Mouse (Mus musculus) granulocyte monocyte progenitor cell, adult 5-6 weeks (primary cell): Measurements from ENCODE around the gene Cd36. TPM values are rescaled to one million over a fixed set of nuclear protein-coding genes. Genes with fewer than 3 reads are reported as not detected.

Source experiments
- ATAC-seq: replicated peaks from 2 replicates; pipeline ENCODE4 v1.8.0; 2016; ENCODE audit warnings: mild to moderate bottlenecking, moderate TSS enrichment, inconsistent platforms; ENCODE audit not compliant: poor library complexity, severe bottlenecking
- total RNA-seq, 2 experiments: library from RNA; stranded (forward) in 1 of 2; stranded (reverse) in 1 of 2; fragments of 200-712, 200-1000 nt in 1 of 2; fragments of >200 nt in 1 of 2; fragmentation: Nextera tagmentation in 1 of 2; gene quantifications; 2 replicates each; pipeline ENCODE4 v1.2.3; 2014 to 2017

Gene Cd36
- total RNA-seq, 2 experiments from 2014 or later, result not detected

DNA sequence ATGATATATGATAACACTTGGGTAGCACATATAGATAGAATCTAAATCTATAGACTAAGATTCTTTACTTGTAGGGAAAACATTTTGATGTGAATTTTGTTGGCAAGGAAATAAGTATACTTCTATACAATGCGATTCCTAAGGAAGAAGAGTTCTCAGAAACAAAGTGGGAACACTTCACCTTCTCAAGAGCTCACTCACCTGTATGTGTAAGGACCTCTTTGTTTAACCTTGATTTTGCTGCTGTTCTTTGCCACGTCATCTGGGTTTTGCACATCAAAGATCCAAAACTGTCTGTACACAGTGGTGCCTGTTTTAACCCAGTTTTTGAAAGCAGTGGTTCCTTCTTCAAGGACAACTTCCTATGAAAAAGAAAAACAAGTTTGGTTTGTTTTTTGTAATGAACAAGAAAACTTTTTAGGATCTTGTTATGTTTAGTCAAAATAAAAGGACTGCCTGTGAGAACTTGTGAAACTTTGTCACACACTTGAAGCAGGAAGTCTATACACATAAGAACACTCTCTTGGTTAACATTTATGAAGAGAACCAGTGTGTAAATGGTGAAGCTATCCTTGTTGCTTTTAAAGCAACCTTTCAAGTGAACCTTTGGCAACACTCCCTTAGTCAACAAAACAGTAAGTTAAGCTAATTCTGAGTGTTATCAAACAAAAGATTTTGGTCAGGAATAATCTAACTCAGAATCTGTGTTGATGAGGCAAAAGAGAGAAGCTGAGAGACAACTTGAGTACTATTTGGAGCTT lies 68.2 kb downstream of the Cd36 start:
- no peak for ATAC-seq

DNA sequence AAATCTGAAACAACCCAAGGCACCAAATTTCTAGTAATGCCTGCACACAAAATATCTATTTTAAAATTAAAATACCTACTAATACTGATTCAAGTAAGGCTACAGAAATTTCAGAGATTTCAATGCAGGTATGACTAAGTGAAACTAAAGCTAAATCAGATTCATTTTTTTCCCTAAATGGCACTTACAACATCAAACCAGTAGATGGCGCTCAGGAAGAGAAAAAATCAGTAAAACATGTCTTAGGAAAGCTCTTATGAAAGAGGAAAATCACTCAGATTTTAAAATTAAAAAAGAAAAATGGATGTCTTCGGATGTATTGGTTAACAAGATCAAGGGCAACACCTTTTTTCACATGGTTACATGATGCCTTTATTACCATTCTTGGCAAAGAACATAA lies 72.4 kb downstream of the Cd36 start:
- peak; percentile 67 for ATAC-seq

DNA sequence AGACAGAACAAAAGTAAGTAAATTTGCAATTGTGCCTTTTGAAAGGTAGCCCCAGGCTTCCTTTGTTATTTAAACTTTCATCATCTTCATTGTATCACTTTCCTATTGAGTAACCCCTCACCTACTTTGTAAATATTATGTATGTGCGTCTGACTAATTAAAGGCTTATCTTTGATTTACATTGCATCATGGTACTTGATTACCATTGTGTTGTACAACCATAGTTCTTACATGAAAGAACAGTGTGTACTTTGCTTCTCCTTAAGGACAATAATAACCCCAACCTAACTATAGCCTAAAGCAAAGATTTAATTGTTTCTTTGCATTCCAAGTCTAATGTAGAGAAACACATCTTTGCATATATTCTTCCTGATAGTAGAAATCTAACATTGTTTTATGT lies 78.3 kb downstream of the Cd36 start:
- ATAC-seq, result no peak

DNA sequence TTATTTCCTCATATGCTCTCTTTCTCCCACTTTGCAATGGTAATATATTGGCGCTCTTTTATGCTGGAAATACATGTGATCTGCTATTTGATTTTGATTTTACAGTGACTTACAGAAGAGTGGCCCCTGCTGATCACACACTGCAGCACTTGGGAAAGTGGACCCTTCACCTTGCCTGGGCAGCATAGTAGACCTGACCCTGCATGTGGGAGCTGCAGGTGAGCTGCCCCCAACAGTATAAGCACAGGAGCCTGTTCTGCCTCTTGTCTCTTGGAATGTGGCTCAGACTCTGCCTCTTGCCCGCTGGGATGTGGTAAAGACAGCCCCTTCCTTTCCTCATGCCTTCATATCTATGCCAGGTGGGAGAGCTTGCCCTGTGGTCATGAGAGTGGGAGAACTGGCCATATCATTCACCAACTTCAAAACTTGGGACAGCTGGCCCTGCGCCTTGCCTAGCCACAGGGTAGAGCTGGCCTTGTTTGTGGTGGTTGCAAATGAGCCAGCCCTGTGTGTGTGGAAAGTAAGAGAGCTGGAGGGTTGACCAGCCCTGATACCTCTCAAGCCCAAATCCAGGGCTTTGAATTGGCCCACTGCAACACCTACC lies 81.7 kb downstream of the Cd36 start:
- ATAC-seq, result no peak

DNA sequence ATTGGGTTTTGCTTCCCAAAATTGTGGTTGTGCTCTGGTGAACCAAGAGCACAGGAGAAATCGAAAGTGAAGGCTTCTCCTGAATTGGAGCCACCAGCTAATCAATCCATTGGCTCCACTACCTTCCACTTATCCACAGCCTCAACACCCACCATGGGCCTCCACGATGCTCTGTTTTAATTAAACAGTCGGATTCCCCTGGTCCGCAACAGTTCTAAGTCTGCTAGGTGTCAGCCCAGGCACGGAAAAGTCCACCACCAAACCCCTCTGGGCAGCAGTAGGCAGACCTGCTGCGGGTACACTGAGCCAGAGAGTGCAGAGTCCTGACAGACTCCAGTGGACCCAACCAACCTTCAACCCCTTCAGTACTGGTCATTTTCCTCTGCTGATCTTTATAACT lies 112.0 kb downstream of the Cd36 start:
- peak; percentile 42; the same call in 1 of the 2 replicates for ATAC-seq

DNA sequence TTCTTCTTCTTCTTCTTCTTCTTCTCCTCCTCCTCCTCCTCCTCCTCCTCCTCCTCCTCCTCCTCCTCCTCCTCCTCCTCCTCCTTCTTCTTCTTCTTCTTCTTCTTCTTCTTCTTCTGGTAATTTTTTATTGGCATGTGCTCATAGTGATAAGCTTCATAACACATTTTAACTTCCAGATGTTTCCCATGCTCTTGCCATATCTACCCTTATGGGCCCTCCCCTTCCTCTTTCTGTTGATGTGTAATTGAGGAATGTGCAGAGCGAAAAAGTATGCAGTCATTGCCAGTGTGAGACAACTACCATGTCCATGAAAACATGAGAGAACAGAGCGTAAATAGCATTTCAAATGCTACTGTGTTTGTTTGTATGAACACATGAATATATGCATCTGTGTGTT lies 118.3 kb downstream of the Cd36 start:
- ATAC-seq, result no peak

DNA sequence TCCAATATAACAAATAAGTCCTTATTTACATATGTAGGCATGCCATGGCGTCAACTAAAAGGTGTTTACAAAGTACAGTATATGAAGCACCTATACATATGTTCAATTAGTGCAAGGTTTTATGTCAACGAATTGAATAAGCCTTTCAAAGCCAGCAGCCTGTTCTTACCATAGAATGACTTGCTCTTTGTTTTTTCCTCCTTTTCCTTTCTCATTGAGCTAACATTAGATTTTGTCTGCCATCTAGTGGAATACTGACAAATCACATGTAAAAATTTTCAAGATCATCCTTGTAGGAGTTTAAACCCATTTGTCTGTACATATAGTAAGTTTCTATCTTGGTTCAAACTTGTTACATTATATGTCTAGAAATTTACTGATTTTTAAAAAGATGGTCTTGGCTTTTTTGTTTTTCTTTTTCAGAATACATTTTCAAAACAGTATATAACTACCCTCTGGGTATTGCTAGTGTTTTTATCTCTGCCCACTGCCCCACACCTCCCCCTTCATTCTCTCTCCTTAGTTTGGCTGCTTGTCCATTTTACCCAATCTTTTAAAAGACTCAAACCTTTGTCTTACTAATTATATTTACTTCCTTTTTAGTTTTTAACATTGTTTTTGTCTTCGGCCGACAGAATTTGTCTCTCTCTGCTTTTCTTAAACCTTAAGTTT lies 122.5 kb downstream of the Cd36 start:
- ATAC-seq, result no peak; the same call in 1 of the 2 replicates

DNA sequence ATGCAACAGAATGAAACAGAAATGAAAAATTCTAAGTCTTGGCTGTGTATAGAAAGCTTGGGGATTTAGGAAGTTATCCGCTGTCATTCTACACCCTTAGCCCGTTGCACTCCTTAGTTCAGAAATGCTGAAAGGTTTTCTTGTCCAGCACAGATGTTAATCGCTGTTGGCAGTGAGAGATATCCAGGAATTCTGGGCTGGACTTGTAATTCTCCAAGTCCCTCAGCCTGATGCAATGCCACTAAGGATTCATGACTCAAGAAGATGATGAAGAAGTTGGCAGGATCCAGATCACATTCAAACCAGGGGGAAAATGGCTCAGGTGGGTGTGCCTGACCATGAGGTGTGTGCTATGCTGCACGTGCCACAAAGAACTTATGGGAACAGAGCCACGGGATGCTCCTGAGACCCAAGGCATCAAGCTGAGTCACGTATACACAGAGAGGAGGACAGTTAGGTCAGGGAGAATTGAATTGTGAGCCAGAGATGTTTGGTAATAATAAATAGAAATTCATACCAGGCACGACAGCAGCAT lies 135.1 kb downstream of the Cd36 start:
- ATAC-seq, result no peak

DNA sequence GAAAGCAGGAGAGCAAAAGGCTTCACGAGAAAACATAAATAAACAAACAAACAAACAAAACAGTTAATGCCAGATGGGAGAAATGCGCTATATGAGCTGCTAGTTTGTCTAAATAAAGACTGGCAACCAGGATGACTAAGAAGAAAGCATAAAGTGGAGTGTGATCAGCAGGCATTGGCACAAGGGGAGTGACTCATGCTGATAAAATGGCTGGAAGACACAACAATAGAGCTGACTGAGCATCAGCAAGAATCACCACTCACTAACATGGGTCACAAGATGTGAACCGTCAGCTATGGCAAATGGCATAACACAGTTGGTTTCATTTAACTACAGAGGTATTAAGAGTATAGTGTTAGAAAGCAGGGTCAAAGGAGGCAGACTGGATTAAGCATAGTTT lies 140.3 kb downstream of the Cd36 start:
- no peak for ATAC-seq

DNA sequence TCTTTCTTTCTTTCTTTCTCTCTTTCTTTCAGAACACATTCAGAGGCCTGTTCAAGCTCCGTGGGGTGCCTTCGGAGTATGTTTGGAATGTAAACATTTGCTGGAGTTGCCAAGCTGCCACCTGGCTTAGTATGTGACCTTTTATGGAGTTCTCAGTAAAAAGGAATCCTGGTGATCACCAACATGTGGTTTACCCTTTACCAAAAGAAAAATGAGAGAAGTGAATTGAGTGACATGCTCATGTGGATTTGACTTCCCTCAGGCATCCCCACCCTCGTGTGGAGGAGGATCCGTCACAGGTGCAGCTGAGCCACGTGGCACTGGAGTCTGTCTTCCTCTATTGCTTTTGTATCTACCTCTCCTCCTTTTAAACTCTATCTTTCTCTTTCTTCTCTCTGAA lies 141.5 kb downstream of the Cd36 start:
- ATAC-seq, result no peak

DNA sequence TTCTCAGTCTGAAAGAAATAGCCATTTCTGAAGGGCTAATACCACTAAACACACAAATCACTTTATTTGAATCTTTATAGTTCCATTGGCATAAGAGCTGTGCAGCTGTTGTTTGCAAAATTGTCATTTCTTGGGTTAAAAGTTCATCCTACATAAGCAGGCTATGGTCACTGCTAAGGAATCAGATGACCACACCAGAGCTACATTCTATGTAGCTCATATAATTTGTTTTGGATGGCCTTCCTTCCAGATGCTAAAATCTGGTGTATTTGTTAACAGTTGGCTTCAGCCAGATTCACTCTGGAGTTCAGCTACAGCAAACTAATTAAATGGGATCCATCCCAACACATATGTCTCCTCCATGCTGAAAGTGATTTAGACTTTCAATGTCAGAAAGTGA lies 142.1 kb downstream of the Cd36 start:
- ATAC-seq, result no peak

DNA sequence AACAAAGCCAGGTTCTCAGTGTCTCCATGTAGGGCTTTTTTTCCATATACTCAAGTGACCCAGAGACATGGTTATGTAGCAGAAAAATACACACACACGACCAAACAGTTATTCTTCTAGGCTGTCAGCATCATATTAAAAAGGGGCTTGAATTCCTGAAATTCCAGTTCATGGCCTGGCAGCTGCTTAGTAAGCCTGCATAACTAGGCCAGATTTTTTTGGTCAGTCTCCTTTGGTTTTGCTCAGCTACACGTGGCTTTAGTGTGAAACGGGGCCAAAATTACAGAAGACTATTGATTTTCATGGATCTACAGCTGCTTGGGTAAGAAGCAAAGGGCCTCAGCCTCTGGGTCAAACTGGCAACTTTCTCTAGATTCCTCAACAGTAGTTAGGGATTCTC lies 148.8 kb downstream of the Cd36 start:
- ATAC-seq, result no peak

Other genes starting within 250 kb of the Cd36 start
- gene Gnat3, start 73.7 kb upstream of the Cd36 start, total RNA-seq (2014; fragmentation: Nextera tagmentation), result not detected in 2 replicates
- gene Gnat3, start 73.7 kb upstream of the Cd36 start, total RNA-seq (2017), result not detected in 2 replicates